Mouse (Mus musculus): ENCODE measurements around the gene Ndufb3. TPM values are rescaled to one million over a fixed set of nuclear protein-coding genes. Genes with fewer than 3 reads are reported as not detected.
"Not testable (repeated sequence)": the region's sequence is repeated elsewhere in the genome, so short reads cannot be mapped to it uniquely, and the experiment has no call there.

Gene Ndufb3
- polyA plus RNA-seq, 1 experiment from 2014 or later, result 220 TPM

DNA sequence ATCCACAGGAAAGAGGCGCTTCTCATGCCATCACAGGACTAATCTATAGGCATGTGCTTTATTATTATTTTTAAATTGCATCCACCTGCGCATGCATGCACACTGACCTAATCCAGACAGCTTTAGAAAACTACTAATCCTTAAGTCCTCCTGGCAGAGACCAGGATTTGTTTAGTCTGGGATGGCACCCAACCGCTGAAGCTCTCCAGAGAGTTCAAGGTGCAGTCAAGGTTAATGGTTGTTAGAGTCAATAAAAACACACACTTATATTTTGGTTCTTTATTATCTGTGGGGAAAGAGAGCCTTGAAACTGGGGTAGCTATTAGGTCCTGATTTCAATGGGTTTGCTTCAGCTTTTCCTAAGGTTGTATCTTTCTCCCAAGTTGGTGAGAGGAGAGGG, 35.1 kb downstream of the Ndufb3 start:
- Histone ChIP-seq H3K36me3 (no peaks in the 10 kb centered on the region), H3K4me1 (replicated peaks) (no peaks in the 10 kb centered on the region), H3K9me3 (0 out of 2 replicates have a peak, but pooled peaks cover 2% of the 10 kb centered on the region), H3K27me3 (no peaks in the 10 kb centered on the region), H3K27ac (replicated peaks) (no peak overlapping the region), H3K9ac (no peak overlapping the region), H3K4me2 (no peak overlapping the region), H3K4me3 (no peak overlapping the region)
- no peak for ATAC-seq (ENCODE audit: low read depth)
- 86% methylated on average over 3 of the region's 3 CpGs for WGBS

DNA sequence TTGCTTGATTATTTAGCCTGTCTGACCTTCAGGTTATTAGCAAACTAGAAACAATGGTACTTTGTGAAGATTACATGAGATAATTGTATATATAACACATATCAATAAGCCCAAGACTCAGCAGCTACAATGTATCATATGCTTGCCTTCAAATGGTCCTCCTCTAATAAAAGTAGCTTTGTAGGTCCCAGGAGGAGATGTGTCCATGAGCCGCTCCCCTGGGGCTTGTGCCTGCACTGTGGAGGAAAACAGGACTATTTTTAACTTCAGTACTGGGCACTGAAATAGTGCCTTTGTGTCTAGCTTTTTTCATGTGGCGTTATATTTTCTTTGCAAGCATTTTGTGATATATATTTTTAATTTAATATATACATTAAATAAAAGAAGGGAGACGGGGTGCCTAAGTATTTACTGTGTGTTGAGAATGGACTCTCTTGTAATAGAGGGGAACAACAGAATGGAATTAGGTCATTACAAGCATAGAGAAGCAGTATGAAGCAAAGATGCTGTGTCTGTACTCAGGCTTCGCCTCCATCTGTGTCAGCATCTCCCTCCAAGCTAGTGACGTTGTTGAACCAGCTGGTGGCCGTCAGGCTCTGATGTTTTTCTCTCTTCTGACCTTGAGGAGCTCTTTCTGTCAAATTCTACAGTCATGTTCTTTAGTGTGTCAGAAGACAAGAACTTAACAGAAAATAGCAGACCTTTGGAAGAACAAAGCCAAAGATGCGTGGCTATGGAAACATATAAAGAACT, 36.0 kb downstream of the Ndufb3 start:
- 0 out of 2 replicates have a peak, but pooled peaks cover 2% of the 10 kb centered on the region for H3K9me3 ChIP-seq

DNA sequence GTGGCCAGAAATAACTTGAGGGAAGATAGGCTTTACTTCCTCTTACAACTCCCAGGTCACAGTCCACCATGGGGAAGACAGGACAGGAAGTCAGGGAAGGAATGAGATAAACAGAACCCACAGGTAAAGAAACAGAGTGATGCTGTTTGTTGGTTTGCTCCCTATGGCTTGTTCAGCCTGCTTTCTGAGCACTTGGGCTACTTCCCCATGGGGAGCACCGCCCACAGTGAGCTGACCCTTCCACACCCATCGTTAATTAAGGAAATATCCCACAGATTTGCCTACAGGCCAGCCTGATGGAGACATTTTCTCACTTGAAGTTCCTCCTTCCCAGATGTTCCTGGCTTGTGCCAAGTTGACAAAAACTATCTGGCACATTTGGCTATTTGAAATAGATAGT, 42.7 kb downstream of the Ndufb3 start:
- H3K9me3 ChIP-seq; H3K27ac ChIP-seq (replicated peaks); H3K27me3 ChIP-seq; ATAC-seq (ENCODE audit: low read depth); H3K4me1 ChIP-seq (replicated peaks); H3K4me3 ChIP-seq; H3K36me3 ChIP-seq; H3K9ac ChIP-seq; H3K4me2 ChIP-seq: not testable (repeated sequence)
- WGBS, result 98% methylated on average over 2 of the region's 2 CpGs

More for the DNA sequence above, 36.0 kb downstream of the Ndufb3 start:
- WGBS, result 60% methylated on average over 7 of the region's 7 CpGs
- Histone ChIP-seq H3K27ac (replicated peaks) (0 out of 2 replicates have a peak overlapping the region, but pooled peaks have one; percentile 14), H3K9ac (no peak overlapping the region), H3K4me1 (replicated peaks) (no peaks in the 10 kb centered on the region), H3K27me3 (no peaks in the 10 kb centered on the region), H3K4me2 (no peak overlapping the region), H3K4me3 (no peak overlapping the region), H3K36me3 (no peaks in the 10 kb centered on the region)
- ATAC-seq (ENCODE audit: low read depth), result no peak

Other genes with a start within 250 kb of the Ndufb3 start
- 339 and 361 TPM in 2 replicates for gene Bzw1, start 193.5 kb upstream of the Ndufb3 start, polyA plus RNA-seq (2015; fragmentation: Nextera tagmentation; extraction: Ambion mirVana)
- 180 and 184 TPM in 2 replicates for gene Clk1, start 162.3 kb upstream of the Ndufb3 start, polyA plus RNA-seq (2015; fragmentation: Nextera tagmentation; extraction: Ambion mirVana)
- 53.8 and 56.6 TPM in 2 replicates for gene Nif3l1, start 141.2 kb upstream of the Ndufb3 start, polyA plus RNA-seq (2015; fragmentation: Nextera tagmentation; extraction: Ambion mirVana)
- gene Ppil3, start 140.9 kb upstream of the Ndufb3 start, polyA plus RNA-seq (2015; fragmentation: Nextera tagmentation; extraction: Ambion mirVana), result 52.0 and 66.6 TPM in 2 replicates
- 23.9 and 24.5 TPM in 2 replicates for gene Orc2, start 81.3 kb upstream of the Ndufb3 start, polyA plus RNA-seq (2015; fragmentation: Nextera tagmentation; extraction: Ambion mirVana)
- 9.8 and 10.8 TPM in 2 replicates for gene Fam126b, start 61 bp upstream of the Ndufb3 start, polyA plus RNA-seq (2015; fragmentation: Nextera tagmentation; extraction: Ambion mirVana)
- not detected in 2 replicates for gene Als2cr12, start 109.6 kb downstream of the Ndufb3 start, polyA plus RNA-seq (2015; fragmentation: Nextera tagmentation; extraction: Ambion mirVana)
- 15.4 and 17.8 TPM in 2 replicates for gene Cflar, start 125.1 kb downstream of the Ndufb3 start, polyA plus RNA-seq (2015; fragmentation: Nextera tagmentation; extraction: Ambion mirVana)
- gene Casp8, start 209.0 kb downstream of the Ndufb3 start, polyA plus RNA-seq (2015; fragmentation: Nextera tagmentation; extraction: Ambion mirVana), result 8.1 and 8.8 TPM in 2 replicates

Measured in neural tube, embryonic 13.5 days (tissue).